Mouse (Mus musculus) lung, adult 10 weeks (tissue): ENCODE measurements around the gene Cnot11. TPM values are rescaled to one million over a fixed set of nuclear protein-coding genes. Genes with fewer than 3 reads are reported as not detected.

Source experiments
- polyA plus RNA-seq: library from polyadenylated mRNA; stranded (reverse); fragments of 350-450 nt; fragmentation: Illumina TruSeq; extraction: RNeasy Lipid Tissue Mini Kit (QIAGEN cat#74804); gene quantifications from one replicate; pipeline ENCODE4 v1.2.3, GENCODE M21; 2014; ENCODE audit warnings: low read depth, low replicate concordance; ENCODE audit not compliant: insufficient read depth

Cnot11 gene
- 11.5 TPM for polyA plus RNA-seq

GRCm38 (mm10) chr1:39534831-39535230 lies at the start of gene Cnot11:
TSS of gene Cnot11 (plus strand) at chr1:39534992.

GRCm38 (mm10) chr1:39577253-39577705 lies 42.5 kb downstream of the Cnot11 start, which contains the start of gene Rnf149:
TSS of gene Rnf149 (minus strand) at chr1:39577405.

Other genes starting within 250 kb of the Cnot11 start
- 1,687 TPM for gene Rpl31, start 167.2 kb upstream of the Cnot11 start, polyA plus RNA-seq
- gene Tbc1d8, start 56.2 kb upstream of the Cnot11 start, polyA plus RNA-seq, result 9.7 TPM
- 16.6 TPM for gene Rnf149, start 42.4 kb downstream of the Cnot11 start, polyA plus RNA-seq
- 0.08 TPM for gene Creg2, start 116.5 kb downstream of the Cnot11 start, polyA plus RNA-seq
- gene Rfx8, start 186.0 kb downstream of the Cnot11 start, polyA plus RNA-seq, result not detected